ENCODE assay signal across 8 mouse cellular contexts in genomic region chr10:126957359-126958107, GRCm38 (mm10). TPM values are rescaled to one million over a fixed set of nuclear protein-coding genes. Genes with fewer than 3 reads are reported as not detected.
DNase-seq lines count a peak whose midpoint lies in the region; ATAC-seq and TF ChIP-seq lines count a peak whose summit lies in the region.

No protein-coding gene starts in this region.

- H3K9me3 ChIP-seq in limb, embryonic 11.5 days (ENCODE audit: control insufficient read depth, low read length): no peaks in the 10 kb centered on the region
- no peaks in the 10 kb centered on the region for H3K9me3 ChIP-seq in midbrain, embryonic 10.5 days (replicated peaks)
- H3K9me3 ChIP-seq in stomach, embryonic 15.5 days: no peaks in the 10 kb centered on the region

- no peaks in the 10 kb centered on the region for H3K36me3 ChIP-seq in kidney, adult 2 months (ENCODE audit: control insufficient read depth, insufficient read depth, low read length)
- no peaks in the 10 kb centered on the region for H3K36me3 ChIP-seq in limb, embryonic 11.5 days (ENCODE audit: control insufficient read depth, insufficient read depth, low read length)
- H3K36me3 ChIP-seq in midbrain, embryonic 10.5 days: no peaks in the 10 kb centered on the region
- no peaks in the 10 kb centered on the region for H3K36me3 ChIP-seq in stomach, embryonic 15.5 days

- H3K9ac ChIP-seq in limb, embryonic 11.5 days (ENCODE audit: low read length): peak overlapping the region; percentile 37; the same call in 1 of the 2 replicates
- H3K9ac ChIP-seq in stomach, embryonic 15.5 days: peak overlapping the region; percentile 22; the same call in 1 of the 2 replicates

- TF ChIP-seq POLR2A in kidney, adult 2 months (IDR thresholded peaks at IDR 0.05; ENCODE audit: low read depth, low read length): no peak

- 17% methylated on average over 25 of the region's 25 CpGs for WGBS in kidney, adult 2 months
- WGBS in limb, embryonic 11.5 days: 4% methylated on average over 25 of the region's 25 CpGs
- under 1% methylated on average over 25 of the region's 25 CpGs for WGBS in midbrain, embryonic 10.5 days
- WGBS in stomach, embryonic 15.5 days: 6% methylated on average over 25 of the region's 25 CpGs

- ATAC-seq in limb, embryonic 11.5 days (ENCODE audit: insufficient number of reproducible peaks, low FRiP score, low TSS enrichment, low read depth): peak; percentile 58; the same call in 1 of the 2 replicates
- ATAC-seq in stomach, embryonic 15.5 days (ENCODE audit: insufficient read depth, low FRiP score, low read depth): peak; percentile 54; the same call in 1 of the 2 replicates

- TF ChIP-seq CTCF in kidney, adult 2 months (conservative IDR thresholded peaks at IDR 0.05; ENCODE audit: insufficient read depth, insufficient read length, low read depth, low read length): no peak

- H3K27me3 ChIP-seq in kidney, adult 2 months (replicated peaks; ENCODE audit: control insufficient read depth, insufficient read depth, low read length): no peaks in the 10 kb centered on the region
- no peaks in the 10 kb centered on the region for H3K27me3 ChIP-seq in limb, embryonic 11.5 days (ENCODE audit: control insufficient read depth, insufficient read depth, low read length)
- H3K27me3 ChIP-seq in midbrain, embryonic 10.5 days (ENCODE audit: low read depth, poor library complexity, severe bottlenecking): peaks cover 49% of the 10 kb centered on the region
- no peaks in the 10 kb centered on the region for H3K27me3 ChIP-seq in stomach, embryonic 15.5 days (replicated peaks)

- H3K4me3 ChIP-seq in kidney, adult 2 months (ENCODE audit: insufficient read depth, low read depth, low read length): no peak overlapping the region; the same call in 1 of the 2 replicates
- no peak overlapping the region; the same call in 1 of the 2 replicates for H3K4me3 ChIP-seq in limb, embryonic 11.5 days (ENCODE audit: low read depth, low read length)
- H3K4me3 ChIP-seq in midbrain, embryonic 10.5 days: peak overlapping the region; percentile 46
- H3K4me3 ChIP-seq in stomach, embryonic 15.5 days (replicated peaks): no peak overlapping the region

- H3K4me2 ChIP-seq in limb, embryonic 11.5 days (ENCODE audit: low read depth, severe bottlenecking): peak overlapping the region; percentile 18
- H3K4me2 ChIP-seq in stomach, embryonic 15.5 days: peak overlapping the region; percentile 39

- H3K4me1 ChIP-seq in kidney, adult 2 months (ENCODE audit: control insufficient read depth, insufficient read depth, low read length): peaks cover 16% of the 10 kb centered on the region
- peaks cover 13% of the 10 kb centered on the region for H3K4me1 ChIP-seq in limb, embryonic 11.5 days (ENCODE audit: control insufficient read depth, insufficient read depth, low read length)
- peaks cover 41% of the 10 kb centered on the region for H3K4me1 ChIP-seq in midbrain, embryonic 10.5 days
- H3K4me1 ChIP-seq in stomach, embryonic 15.5 days: peaks cover 28% of the 10 kb centered on the region

- no peak overlapping the region for H3K27ac ChIP-seq in kidney, adult 2 months (ENCODE audit: insufficient read depth, low read depth, low read length)
- no peak overlapping the region for H3K27ac ChIP-seq in limb, embryonic 11.5 days (replicated peaks; ENCODE audit: low read depth, low read length)
- H3K27ac ChIP-seq in midbrain, embryonic 10.5 days (replicated peaks): peak overlapping the region; percentile 87
- H3K27ac ChIP-seq in stomach, embryonic 15.5 days: peak overlapping the region; percentile 77

- DNase-seq in adrenal gland, postnatal 14 days: peak; percentile 85
- peak; percentile 89 for DNase-seq in embryo, embryonic 10.5 days (ENCODE audit: low spot score)
- peak; percentile 19 for DNase-seq in gonadal fat pad, adult 2 months (ENCODE audit: low read depth)
- peak; percentile 71 for DNase-seq in kidney, adult 2 months
- peak; percentile 69 for DNase-seq in limb, embryonic 11.5 days (ENCODE audit: low spot score)
- peak; percentile 90 for DNase-seq in midbrain, embryonic 10.5 days (ENCODE audit: low spot score)
- DNase-seq in thymus, postnatal 0 days (ENCODE audit: low spot score): no peak

RNA-seq across cellular contexts. Expression of gene Ctdsp2, which starts 21.0 kb away (rescaled TPM):
- 115 and 144 TPM in 2 replicates for total RNA-seq in adrenal gland, postnatal 14 days (2021)
- polyA plus RNA-seq in gonadal fat pad, adult 2 months (2012; rRNA removed): 119 and 121 TPM in 2 replicates
- 118 and 126 TPM in 2 replicates for polyA plus RNA-seq in kidney, adult 2 months (2012; rRNA removed)
- polyA plus RNA-seq in limb, embryonic 11.5 days (2014; fragmentation: Nextera tagmentation; extraction: Ambion mirVana): 77.3 and 84.9 TPM in 2 replicates
- polyA plus RNA-seq in midbrain, embryonic 10.5 days (2016; fragmentation: Nextera tagmentation; extraction: Ambion mirVana): 36.8 and 39.3 TPM in 2 replicates
- polyA plus RNA-seq in stomach, embryonic 15.5 days (2015; fragmentation: Nextera tagmentation; extraction: Ambion mirVana): 57.0 and 63.2 TPM in 2 replicates
- 30.3 and 34.3 TPM in 2 replicates for polyA plus RNA-seq in thymus, postnatal 0 days (2015; fragmentation: Nextera tagmentation; extraction: Ambion mirVana)

RNA-seq across cellular contexts. Expression of gene Avil, which starts 43.0 kb away (rescaled TPM):
- total RNA-seq in adrenal gland, postnatal 14 days (2021): 0.74 and 2.5 TPM in 2 replicates
- 0.07 and 0.13 TPM in 2 replicates for polyA plus RNA-seq in gonadal fat pad, adult 2 months (2012; rRNA removed)
- 0.14 and 0.19 TPM in 2 replicates for polyA plus RNA-seq in kidney, adult 2 months (2012; rRNA removed)
- polyA plus RNA-seq in limb, embryonic 11.5 days (2014; fragmentation: Nextera tagmentation; extraction: Ambion mirVana): 0.07 and 0.16 TPM in 2 replicates
- 0.36 and 2.2 TPM in 2 replicates for polyA plus RNA-seq in midbrain, embryonic 10.5 days (2016; fragmentation: Nextera tagmentation; extraction: Ambion mirVana)
- 0.52 and 0.60 TPM in 2 replicates for polyA plus RNA-seq in stomach, embryonic 15.5 days (2015; fragmentation: Nextera tagmentation; extraction: Ambion mirVana)
- 0.98 and 1.0 TPM in 2 replicates for polyA plus RNA-seq in thymus, postnatal 0 days (2015; fragmentation: Nextera tagmentation; extraction: Ambion mirVana)

RNA-seq across cellular contexts. Expression of gene Atp23, which starts 56.4 kb away (rescaled TPM):
- 7.1 and 8.9 TPM in 2 replicates for total RNA-seq in adrenal gland, postnatal 14 days (2021)
- polyA plus RNA-seq in gonadal fat pad, adult 2 months (2012; rRNA removed): 8.1 and 8.8 TPM in 2 replicates
- 11.2 and 14.2 TPM in 2 replicates for polyA plus RNA-seq in kidney, adult 2 months (2012; rRNA removed)
- polyA plus RNA-seq in limb, embryonic 11.5 days (2014; fragmentation: Nextera tagmentation; extraction: Ambion mirVana): 20.8 and 21.9 TPM in 2 replicates
- polyA plus RNA-seq in midbrain, embryonic 10.5 days (2016; fragmentation: Nextera tagmentation; extraction: Ambion mirVana): 16.9 and 17.7 TPM in 2 replicates
- 17.9 and 18.2 TPM in 2 replicates for polyA plus RNA-seq in stomach, embryonic 15.5 days (2015; fragmentation: Nextera tagmentation; extraction: Ambion mirVana)
- 15.8 and 17.5 TPM in 2 replicates for polyA plus RNA-seq in thymus, postnatal 0 days (2015; fragmentation: Nextera tagmentation; extraction: Ambion mirVana)

Comparison
In these comparisons a context has a peak if more than half of its experiments do, and no peak if none do; other contexts are left out.
1. H3K27ac ChIP-seq: peak in midbrain, embryonic 10.5 days (single experiment) and stomach, embryonic 15.5 days (single experiment); none in kidney, adult 2 months (single experiment) and limb, embryonic 11.5 days (single experiment).